Mouse (Mus musculus) stomach, embryonic 14.5 days (tissue): Measurements from ENCODE around the gene Rnase2b. TPM values are rescaled to one million over a fixed set of nuclear protein-coding genes. Genes with fewer than 3 reads are reported as not detected.
"Not testable (repeated sequence)": the region's sequence is repeated elsewhere in the genome, so short reads cannot be mapped to it uniquely, and the experiment has no call there.

Experiments
- ATAC-seq: fragments of 200-750 bp; cut with Nextera tagmentation; 2 replicates; pipeline ENCODE4 v1.8.0; 2017; ENCODE audit warnings: low read depth, moderate TSS enrichment; ENCODE audit not compliant: insufficient number of reproducible peaks, insufficient read depth, low FRiP score
- H3K27ac ChIP-seq: fragments of 300-500 bp; sonication (generic); 2 replicates; pipeline ENCODE4 v1.5.1; 2014; ENCODE audit warnings: mild to moderate bottlenecking, low read length, moderate library complexity, mixed read lengths
- H3K27me3 ChIP-seq: fragments of 300-500 bp; sonication (generic); 2 replicates; pipeline ENCODE4 v1.6.1; 2014; ENCODE audit warnings: low read length, control low read depth, mixed read lengths; ENCODE audit not compliant: control insufficient read depth, insufficient read depth
- H3K36me3 ChIP-seq: fragments of 300-500 bp; sonication (generic); 2 replicates; pipeline ENCODE4 v1.6.1; 2014; ENCODE audit warnings: mild to moderate bottlenecking, control low read depth, low read length, moderate library complexity, mixed read lengths; ENCODE audit not compliant: control insufficient read depth, insufficient read depth
- H3K4me1 ChIP-seq: fragments of 300-500 bp; sonication (generic); 2 replicates; pipeline ENCODE4 v1.6.1; 2014; ENCODE audit warnings: low read length, control low read depth, mixed read lengths; ENCODE audit not compliant: control insufficient read depth, insufficient read depth
- H3K4me2 ChIP-seq: fragments of 300-500 bp; sonication (generic); replicated peaks from 2 replicates; pipeline ENCODE4 v1.6.1; 2014; ENCODE audit warnings: low read depth, low read length, control low read depth
- H3K4me3 ChIP-seq: fragments of 300-500 bp; sonication (generic); 2 replicates; pipeline ENCODE4 v1.5.1; 2014; ENCODE audit warnings: low read depth, low read length, control low read depth
- H3K9ac ChIP-seq: fragments of 300-500 bp; sonication (generic); replicated peaks from 2 replicates; pipeline ENCODE4 v1.6.1; 2014; ENCODE audit warnings: low read depth, mild to moderate bottlenecking, control low read depth, low read length, moderate library complexity, mixed read lengths
- H3K9me3 ChIP-seq: fragments of 300-500 bp; sonication (generic); 2 replicates; pipeline ENCODE4 v1.6.1; 2016; ENCODE audit warnings: low read depth, low read length, control low read depth; ENCODE audit not compliant: control insufficient read depth
- WGBS: fragments of 180-500 bp; shearing (Covaris S2); extraction: QIAGEN DNeasy Blood & Tissue Kit; methylation state at CpG from one replicate; pipeline ENCODE4 v1.1.7; 2014; 5-methylcytosine and 5-hydroxymethylcytosine counted together
- polyA plus RNA-seq: library from polyadenylated mRNA; unstranded; fragments of >200 nt; fragmentation: Nextera tagmentation; extraction: Ambion mirVana; gene quantifications from 2 replicates; pipeline ENCODE4 v1.2.1, GENCODE M21; 2014

The Rnase2b gene
- not detected in 2 replicates for polyA plus RNA-seq

DNA sequence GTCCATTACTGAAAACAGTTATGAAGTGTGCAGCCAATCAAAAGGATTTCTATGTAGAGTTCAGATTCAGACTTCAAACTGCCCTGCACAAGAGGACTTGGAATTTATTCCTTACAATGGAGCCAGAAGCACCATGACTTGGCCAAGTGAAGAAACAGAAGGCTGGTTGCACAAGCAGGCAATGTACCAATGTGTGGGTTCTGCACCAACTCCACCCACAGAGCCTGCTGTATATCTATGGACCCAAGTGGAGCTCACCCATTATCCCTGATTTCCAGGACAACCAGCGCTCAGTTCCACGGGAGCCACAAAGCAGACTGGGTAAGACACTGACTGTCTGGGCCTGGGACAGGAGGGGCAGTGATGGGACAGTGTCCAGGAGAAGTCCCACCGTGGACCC is at the start of gene Rnase2b:
Rnase2b (plus strand) TSS at position 285 of the 400 bp plus-strand sequence.
- H3K36me3 ChIP-seq, H3K9ac ChIP-seq, H3K4me2 ChIP-seq, H3K27me3 ChIP-seq, H3K4me3 ChIP-seq, ATAC-seq, H3K9me3 ChIP-seq, H3K4me1 ChIP-seq, H3K27ac ChIP-seq: not testable (repeated sequence)
- 95% methylated on average over 3 of the region's 3 CpGs for WGBS

DNA sequence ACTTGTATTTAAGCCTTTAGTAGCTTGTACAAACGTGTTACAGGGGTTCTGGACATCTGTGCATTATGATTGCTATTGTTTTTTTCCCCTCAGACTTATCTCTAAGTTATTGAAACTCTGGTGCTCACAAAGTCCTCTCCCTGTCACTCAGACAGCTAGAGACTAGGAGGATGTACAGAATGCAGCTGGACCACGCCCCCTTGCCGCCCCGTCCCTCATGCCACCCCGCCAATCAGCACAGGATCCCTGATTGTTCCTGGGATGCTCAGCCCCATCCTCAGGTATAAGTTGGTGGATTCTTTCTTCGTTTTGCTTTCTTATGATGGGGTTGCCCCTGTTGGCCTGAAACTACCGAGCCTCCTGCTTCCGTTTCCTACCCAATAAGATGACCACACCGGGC is 48.6 kb upstream of the Rnase2b start:
- Histone ChIP-seq H3K4me2 (no peak overlapping the region), H3K9ac (no peak overlapping the region), H3K36me3 (no peaks in the 10 kb centered on the region), H3K27ac (no peak overlapping the region), H3K4me3 (no peak overlapping the region), H3K4me1 (no peaks in the 10 kb centered on the region), H3K27me3 (no peaks in the 10 kb centered on the region), H3K9me3 (no peaks in the 10 kb centered on the region)
- ATAC-seq = no peak
- WGBS = 40% methylated on average over 9 of the region's 9 CpGs

DNA sequence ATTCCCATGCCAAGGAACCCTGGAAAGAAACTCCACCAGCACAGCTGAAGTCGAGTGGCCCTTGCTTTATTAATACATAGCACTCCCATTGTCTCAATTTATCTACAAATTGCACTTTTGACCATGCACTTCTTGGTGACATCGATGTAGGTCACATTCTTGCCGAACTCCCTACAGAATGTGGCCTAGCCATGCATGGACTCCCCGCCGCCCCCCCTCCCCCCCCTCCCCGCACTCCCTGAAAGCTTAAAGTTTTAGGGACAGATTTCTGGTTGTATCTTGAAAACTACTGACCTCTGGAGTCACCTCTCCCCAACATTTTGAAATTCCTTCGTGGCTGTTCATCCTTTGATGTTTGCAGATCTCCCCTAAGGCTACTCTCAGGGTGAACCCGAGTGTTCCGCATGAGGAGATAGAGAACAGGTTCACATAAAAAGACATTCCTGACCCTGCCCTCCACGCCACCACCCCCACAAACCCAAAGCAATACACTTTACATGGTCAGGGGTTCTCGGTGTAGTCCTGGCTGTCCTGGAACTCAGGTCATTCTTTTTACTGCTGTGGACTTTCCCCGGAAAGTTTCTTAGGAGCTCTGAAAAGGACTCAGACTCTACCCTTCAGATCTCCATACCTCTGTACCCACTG is 48.0 kb upstream of the Rnase2b start, which contains the start of gene Eddm3b:
Eddm3b (plus strand) TSS at position 511 of the 645 bp plus-strand sequence.
- 49% methylated on average over 12 of the region's 12 CpGs for WGBS
- Histone ChIP-seq H3K4me1 (no peaks in the 10 kb centered on the region), H3K9ac (no peak within 1 kb of the TSS), H3K4me3 (no peak within 1 kb of the TSS), H3K9me3 (no peaks in the 10 kb centered on the region), H3K27me3 (no peaks in the 10 kb centered on the region), H3K36me3 (no peaks in the 10 kb centered on the region), H3K27ac (no peak within 1 kb of the TSS), H3K4me2 (no peak within 1 kb of the TSS)
- ATAC-seq = no peak

DNA sequence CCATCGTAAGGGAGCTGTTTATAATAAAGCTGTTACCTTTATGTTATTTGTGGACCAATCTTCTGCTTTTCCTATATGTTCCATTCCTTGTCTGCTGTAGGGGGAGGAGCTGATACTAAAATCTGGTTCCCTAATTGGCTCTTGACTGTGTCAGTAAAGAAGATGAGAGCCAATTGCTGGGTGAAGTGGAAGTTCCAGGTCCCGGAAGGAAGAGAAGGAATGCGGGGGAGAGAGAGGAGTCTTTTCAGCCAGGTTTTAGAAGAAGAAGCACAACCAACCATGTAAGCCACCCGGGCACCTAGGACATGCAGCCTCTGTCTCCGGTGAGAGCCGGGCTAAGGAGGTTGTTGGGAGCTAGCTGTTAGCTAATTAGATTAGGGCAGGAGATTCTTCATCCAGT is 36.4 kb upstream of the Rnase2b start:
- Histone ChIP-seq H3K4me3 (no peak overlapping the region), H3K9me3 (no peaks in the 10 kb centered on the region), H3K27ac (no peak overlapping the region), H3K9ac (no peak overlapping the region), H3K4me1 (no peaks in the 10 kb centered on the region), H3K4me2 (no peak overlapping the region), H3K27me3 (no peaks in the 10 kb centered on the region), H3K36me3 (no peaks in the 10 kb centered on the region)
- ATAC-seq = no peak
- WGBS = 80% methylated on average over 6 of the region's 6 CpGs

DNA sequence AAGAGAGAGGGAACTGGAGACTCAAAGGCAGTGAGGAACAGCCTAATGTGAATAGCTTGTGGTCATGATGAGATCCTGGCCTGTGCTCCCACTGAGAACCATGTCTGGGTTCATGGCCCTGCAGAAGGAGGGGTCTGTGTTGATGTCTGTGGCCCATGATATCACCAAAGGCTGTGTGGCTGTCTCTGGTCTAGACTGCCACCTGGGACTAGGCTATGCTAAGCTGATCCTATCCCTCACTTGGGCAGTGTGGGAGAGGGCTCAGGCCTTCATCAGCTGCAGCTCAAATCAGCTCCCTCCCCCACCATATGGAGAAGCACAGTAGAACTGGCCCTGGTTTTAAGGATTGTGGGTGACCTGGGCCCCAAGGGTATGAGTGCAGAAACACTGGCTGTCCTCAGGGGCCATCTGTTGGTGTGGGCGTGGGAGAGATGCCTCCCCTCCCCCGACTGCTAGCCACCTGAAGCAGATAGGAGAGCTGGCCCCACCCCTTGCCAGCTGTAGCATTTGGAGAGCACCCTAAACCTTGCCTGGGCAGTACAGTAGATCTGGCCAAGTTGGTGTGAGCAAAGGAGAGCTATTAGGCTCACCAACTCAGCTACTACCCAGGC is 34.3 kb upstream of the Rnase2b start:
- no peak overlapping the region for H3K9ac ChIP-seq
- H3K36me3 ChIP-seq = no peaks in the 10 kb centered on the region
- H3K27ac ChIP-seq = no peak overlapping the region
- no peak overlapping the region for H3K4me3 ChIP-seq
- peak; percentile 68; the same call in 1 of the 2 replicates for ATAC-seq
- no peaks in the 10 kb centered on the region for H3K9me3 ChIP-seq
- H3K4me2 ChIP-seq = no peak overlapping the region
- WGBS = 59% methylated on average over 2 of the region's 2 CpGs
- H3K27me3 ChIP-seq = no peaks in the 10 kb centered on the region
- H3K4me1 ChIP-seq = no peaks in the 10 kb centered on the region

DNA sequence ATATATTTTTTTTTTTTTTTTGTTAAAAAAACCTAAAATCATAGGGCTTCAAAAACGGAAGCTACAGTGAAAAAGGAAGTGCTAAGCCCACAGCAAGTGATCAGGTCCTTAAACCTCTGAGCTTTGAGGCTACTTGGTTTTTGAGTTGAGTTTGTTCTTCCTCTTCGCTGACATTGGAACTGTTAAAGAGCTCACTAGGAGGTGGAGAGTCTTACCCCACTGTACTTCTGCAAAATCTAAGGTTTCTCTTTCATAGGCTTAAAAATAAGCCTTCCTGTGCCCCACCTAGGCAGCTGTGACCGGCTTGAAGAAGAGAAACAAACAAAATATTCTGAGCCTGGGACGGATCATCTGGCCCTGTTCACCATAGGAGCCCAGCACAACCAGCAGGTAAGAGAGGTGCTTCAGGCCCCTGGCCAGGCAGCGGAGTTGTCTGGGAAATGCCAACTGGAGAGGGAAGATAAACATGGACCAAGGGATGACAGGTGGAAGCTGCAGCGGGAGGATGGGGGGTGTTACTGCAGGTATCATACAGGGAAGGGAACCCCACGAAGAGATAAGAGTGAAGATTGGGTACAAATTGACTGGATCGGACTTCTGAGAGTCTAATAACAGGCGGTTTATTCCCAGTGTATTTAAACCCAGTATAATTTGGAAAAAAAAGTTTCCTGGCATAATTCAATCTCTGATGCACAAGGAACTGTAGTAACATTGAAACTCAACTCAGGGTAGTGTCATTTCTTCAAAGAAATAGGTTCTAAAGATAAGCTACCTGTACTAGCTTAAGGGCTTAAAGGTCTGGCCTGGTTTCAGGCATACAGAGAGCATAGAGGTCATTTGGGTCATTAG is 33.1 kb upstream of the Rnase2b start:
- 77% methylated on average over 9 of the region's 9 CpGs for WGBS
- Histone ChIP-seq H3K9me3 (no peaks in the 10 kb centered on the region), H3K4me1 (no peaks in the 10 kb centered on the region), H3K36me3 (no peaks in the 10 kb centered on the region), H3K4me2 (no peak overlapping the region), H3K4me3 (no peak overlapping the region), H3K9ac (no peak overlapping the region), H3K27ac (no peak overlapping the region), H3K27me3 (no peaks in the 10 kb centered on the region)
- no peak for ATAC-seq

DNA sequence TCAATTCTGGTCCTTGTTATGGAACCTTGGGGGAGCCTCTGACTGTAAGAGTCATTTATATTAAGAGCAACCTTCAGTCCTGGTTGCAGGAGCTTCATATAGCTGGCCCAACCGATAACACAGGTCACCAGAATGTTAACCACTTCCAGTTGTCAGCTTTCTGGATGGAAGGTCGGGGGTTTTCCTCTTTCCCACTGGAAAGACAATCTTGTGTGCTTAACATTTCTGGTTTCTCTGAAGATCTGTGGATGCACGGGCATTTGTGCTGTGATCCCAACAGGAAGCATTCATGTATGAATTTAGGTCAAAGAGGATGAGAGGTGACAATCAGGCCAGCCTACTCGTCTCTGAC is 32.5 kb upstream of the Rnase2b start:
- WGBS = 73% methylated on average over 4 of the region's 4 CpGs
- Histone ChIP-seq H3K4me2 (no peak overlapping the region), H3K27ac (no peak overlapping the region), H3K9me3 (no peaks in the 10 kb centered on the region), H3K27me3 (no peaks in the 10 kb centered on the region), H3K36me3 (no peaks in the 10 kb centered on the region), H3K4me3 (no peak overlapping the region), H3K9ac (no peak overlapping the region), H3K4me1 (no peaks in the 10 kb centered on the region)
- no peak for ATAC-seq

DNA sequence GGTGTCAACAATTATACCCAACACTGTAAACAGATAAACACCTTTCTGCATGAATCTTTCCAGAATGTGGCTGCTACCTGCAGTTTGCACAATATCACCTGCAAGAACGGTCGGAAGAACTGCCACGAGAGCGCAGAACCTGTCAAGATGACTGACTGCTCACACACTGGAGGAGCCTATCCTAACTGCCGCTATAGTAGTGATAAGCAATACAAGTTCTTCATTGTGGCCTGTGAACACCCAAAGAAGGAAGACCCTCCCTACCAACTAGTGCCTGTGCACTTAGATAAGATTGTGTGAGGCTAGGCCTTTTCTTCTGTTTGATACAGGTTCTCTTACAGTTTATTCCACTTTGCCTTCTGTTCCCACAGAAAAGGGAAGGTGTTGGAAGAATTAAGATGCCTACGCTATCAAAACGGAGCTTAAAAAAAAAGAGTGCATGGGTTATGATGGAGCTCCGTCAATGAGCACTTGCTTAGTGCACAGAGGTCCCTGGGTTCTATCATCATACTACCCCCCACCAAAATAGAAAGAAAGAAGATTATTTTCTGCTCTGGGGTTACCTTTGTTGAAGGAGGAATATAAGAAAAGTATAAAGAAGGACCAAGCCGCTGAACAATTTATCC is 31.6 kb upstream of the Rnase2b start:
- no peaks in the 10 kb centered on the region for H3K4me1 ChIP-seq
- no peaks in the 10 kb centered on the region for H3K27me3 ChIP-seq
- no peaks in the 10 kb centered on the region for H3K36me3 ChIP-seq
- H3K27ac ChIP-seq = no peak overlapping the region
- no peaks in the 10 kb centered on the region for H3K9me3 ChIP-seq
- ATAC-seq = peak; percentile 68; the same call in 1 of the 2 replicates
- H3K4me2 ChIP-seq = no peak overlapping the region
- no peak overlapping the region for H3K9ac ChIP-seq
- H3K4me3 ChIP-seq = no peak overlapping the region
- WGBS = 78% methylated on average over 9 of the region's 9 CpGs
